Mouse (Mus musculus): ENCODE results near the gene Itgb5. TPM values are rescaled to one million over a fixed set of nuclear protein-coding genes. Genes with fewer than 3 reads are reported as not detected.
A peak's percentile ranks its signal among the peaks of the same experiment; 100 is the strongest.

The Itgb5 gene
- total and polyA plus RNA-seq, 3 experiments = 0.85 to 20.1 (median 1.8) TPM

DNA sequence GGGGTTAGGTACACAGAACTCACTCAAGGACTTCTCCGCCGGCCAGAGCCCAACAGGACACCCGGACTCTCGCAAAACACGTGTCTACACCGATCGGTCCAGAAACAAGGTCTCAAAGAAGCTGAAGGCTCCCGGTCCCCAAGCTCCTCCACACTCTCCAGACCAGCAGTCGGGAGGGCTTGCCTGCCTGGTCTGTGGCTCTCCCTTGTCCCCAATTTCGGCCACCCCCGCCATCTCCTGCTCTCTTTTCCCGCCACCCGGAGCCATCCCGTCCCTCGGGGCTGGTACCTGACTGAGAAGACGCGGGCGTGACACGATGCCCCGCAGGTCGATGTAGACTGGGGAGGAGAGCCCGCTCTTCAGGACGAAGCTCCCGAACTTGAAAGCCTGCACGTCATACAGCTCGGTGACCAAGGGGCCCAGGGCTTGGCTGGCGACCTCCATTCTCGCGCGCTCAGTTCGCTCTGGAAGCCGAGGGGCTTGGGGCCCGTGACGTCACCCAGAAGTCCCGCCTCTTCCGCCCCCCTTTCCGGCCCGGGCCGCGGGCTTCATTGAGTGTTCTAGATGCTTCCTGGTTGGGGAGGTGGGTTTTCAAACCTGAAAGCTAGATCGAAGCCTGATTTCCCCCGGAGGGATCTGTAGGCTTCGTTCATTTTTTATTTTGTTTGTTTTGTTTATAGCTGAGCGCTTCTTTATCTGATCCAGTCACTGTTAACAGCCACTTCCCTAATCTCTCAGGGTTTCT lies 137.2 kb downstream of the Itgb5 start, which contains the start of gene Umps:
Gene Umps, minus strand, starts transcription at position 501 of the 745 bp plus-strand sequence.
- H3K27ac ChIP-seq (ENCODE audit: insufficient read depth, low read depth) = peak within 1 kb of the TSS; percentile 1; the same call in 1 of the 2 replicates
- TF ChIP-seq CHD2 (IDR thresholded peaks at IDR 0.05; ENCODE audit: low read length) = peak; percentile 78
- peak; percentile 87 for TF ChIP-seq MAX (IDR thresholded peaks at IDR 0.05; ENCODE audit: low read length)
- no peak for TF ChIP-seq RAD21 (IDR thresholded peaks at IDR 0.05; ENCODE audit: low read depth, low read length)
- TF ChIP-seq GABPA (IDR thresholded peaks at IDR 0.05; ENCODE audit: insufficient replicate concordance, low read depth, low read length) = no peak
- TF ChIP-seq POLR2AphosphoS2 (IDR thresholded peaks at IDR 0.05; ENCODE audit: low read depth, low read length) = peak; percentile 90
- TF ChIP-seq MYC (IDR thresholded peaks at IDR 0.05; ENCODE audit: low read depth, low read length) = peak; percentile 92
- no peak for TF ChIP-seq ZC3H11A (IDR thresholded peaks at IDR 0.05; ENCODE audit: low read depth, low read length)
- TF ChIP-seq E2F4 (IDR thresholded peaks at IDR 0.05; ENCODE audit: insufficient replicate concordance, low read depth, low read length) = peak; percentile 41; the same call in 1 of the 2 replicates
- TF ChIP-seq MAFK (IDR thresholded peaks at IDR 0.05; ENCODE audit: insufficient replicate concordance, low read length) = no peak
- TF ChIP-seq RCOR1 (conservative IDR thresholded peaks at IDR 0.05; ENCODE audit: low read depth, low read length) = no peak; the same call in 1 of the 2 replicates
- peak; percentile 92 for TF ChIP-seq SIN3A (IDR thresholded peaks at IDR 0.05; ENCODE audit: low read length)
- peak; percentile 44 for TF ChIP-seq ETS1 (conservative IDR thresholded peaks at IDR 0.05; ENCODE audit: low read depth, low read length)
- TF ChIP-seq TBP (conservative IDR thresholded peaks at IDR 0.05; ENCODE audit: low read depth, low read length) = peak; percentile 77; the same call in 1 of the 2 replicates
- TF ChIP-seq CTCF (conservative IDR thresholded peaks at IDR 0.05 in 1 of 2, IDR thresholded peaks at IDR 0.05 in 1 of 2; ENCODE audit: low read depth in 2 of 2, low read length in 2 of 2) = no peak
- peak; percentile 54 for TF ChIP-seq MEF2A (IDR thresholded peaks at IDR 0.05; ENCODE audit: borderline replicate concordance, low read depth, low read length)
- TF ChIP-seq IRF4 (IDR thresholded peaks at IDR 0.05; ENCODE audit: low read depth, low read length) = no peak; the same call in 1 of the 2 replicates
- TF ChIP-seq USF2 (conservative IDR thresholded peaks at IDR 0.05; ENCODE audit: low read depth, low read length) = no peak
- TF ChIP-seq HCFC1 (IDR thresholded peaks at IDR 0.05; ENCODE audit: low read depth, low read length) = peak; percentile 81
- peak; percentile 91 for TF ChIP-seq NELFE (IDR thresholded peaks at IDR 0.05; ENCODE audit: low read depth, low read length)
- 0 out of 2 replicates have a peak, but pooled peaks have one; percentile 5 for TF ChIP-seq ZNF384 (IDR thresholded peaks at IDR 0.05; ENCODE audit: low read depth, low read length)
- no peak for TF ChIP-seq JUN (IDR thresholded peaks at IDR 0.05; ENCODE audit: insufficient read depth, low read depth, low read length)
- peak; percentile 55 for TF ChIP-seq BHLHE40 (IDR thresholded peaks at IDR 0.05; ENCODE audit: low read depth, low read length)
- TF ChIP-seq MXI1 (IDR thresholded peaks at IDR 0.05; ENCODE audit: low read depth, low read length) = peak; percentile 98
- no peak for TF ChIP-seq UBTF (IDR thresholded peaks at IDR 0.05; ENCODE audit: low read depth, low read length)
- peak; percentile 96 for TF ChIP-seq TCF12 (IDR thresholded peaks at IDR 0.05; ENCODE audit: low read depth, low read length)
- no peak for TF ChIP-seq PAX5 (IDR thresholded peaks at IDR 0.05; ENCODE audit: low read length)
- TF ChIP-seq ZKSCAN1 (IDR thresholded peaks at IDR 0.05; ENCODE audit: borderline replicate concordance, low read depth, low read length) = no peak
- no peak for TF ChIP-seq EP300 (IDR thresholded peaks at IDR 0.05; ENCODE audit: low read length)
- TF ChIP-seq USF1 (IDR thresholded peaks at IDR 0.05; ENCODE audit: low read depth, low read length) = no peak
- peak; percentile 96 for TF ChIP-seq ZMIZ1 (IDR thresholded peaks at IDR 0.05; ENCODE audit: low read depth, low read length)
- TF ChIP-seq SMC3 (IDR thresholded peaks at IDR 0.05; ENCODE audit: low read depth, low read length) = no peak
- TF ChIP-seq JUND (conservative IDR thresholded peaks at IDR 0.05; ENCODE audit: low read depth, low read length) = no peak
- peak; percentile 79; the same call in 1 of the 2 replicates for TF ChIP-seq KAT2A (IDR thresholded peaks at IDR 0.05; ENCODE audit: insufficient replicate concordance, low read length)
- peak; percentile 96 for TF ChIP-seq POLR2A (IDR thresholded peaks at IDR 0.05; ENCODE audit: low read depth, low read length)
- TF ChIP-seq CHD1 (IDR thresholded peaks at IDR 0.05; ENCODE audit: low read depth, low read length) = peak; percentile 89; the same call in 1 of the 2 replicates
- peak; percentile 65; the same call in 1 of the 2 replicates for TF ChIP-seq MAZ (IDR thresholded peaks at IDR 0.05; ENCODE audit: low read depth, low read length)
- TF ChIP-seq NRF1 (IDR thresholded peaks at IDR 0.05; ENCODE audit: low read depth, low read length) = peak; percentile 31; the same call in 1 of the 2 replicates
- peak; percentile 93 for TF ChIP-seq ELF1 (IDR thresholded peaks at IDR 0.05; ENCODE audit: low read depth, low read length)
- H3K79me2 ChIP-seq (replicated peaks; ENCODE audit: control insufficient read depth, extremely low read depth, insufficient read depth, poor library complexity, severe bottlenecking) = peaks cover 46% of the 10 kb centered on the region
- dilution Hi-C loops (cut with MboI; ENCODE audit: extremely low pct_ligation_motif_present, extremely low pct_unique_long_range_greater_than_20kb, low sequenced_read_pairs) (no loop called here), in situ Hi-C loops (cut with MboI; ENCODE audit: low pct_ligation_motif_present, low pct_unique_long_range_greater_than_20kb, low sequenced_read_pairs) (loop anchor here (25.0 kb wide), 3 partner anchors 404 to 779 kb away; partner anchors contain the start of gene Osbpl11)
- peaks cover 0 to 22% of the 10 kb centered on the region in 2 experiments; a peak in 2 of 4 replicates for H3K4me1 ChIP-seq (ENCODE audit: control insufficient read depth in 1 of 2, insufficient read depth in 2 of 2)
- no peaks in the 10 kb centered on the region for H3K9me3 ChIP-seq (replicated peaks; ENCODE audit: low read length)
- H3K4me3 ChIP-seq (replicated peaks in 1 of 3; ENCODE audit: low read depth in 2 of 3, low read length in 2 of 3, poor library complexity in 1 of 3) = peak within 1 kb of the TSS; percentile 70 to 95 (median 81)
- DNase-seq (ENCODE audit: extremely low read depth) = peak; percentile 90
- peak within 1 kb of the TSS; percentile 79 for H3K9ac ChIP-seq (ENCODE audit: insufficient read depth, low read depth)
- H3K27me3 ChIP-seq (replicated peaks) = no peaks in the 10 kb centered on the region
- H3K4me2 ChIP-seq (ENCODE audit: insufficient read depth, low read depth, poor library complexity, severe bottlenecking) = peak within 1 kb of the TSS; percentile 73
- H3K36me3 ChIP-seq (replicated peaks in 1 of 2; ENCODE audit: control insufficient read depth in 1 of 2, insufficient read depth in 1 of 2, low read length in 1 of 2) = peaks cover 14 to 26% of the 10 kb centered on the region in 2 experiments

Data from CH12.LX (cell line).